Mouse (Mus musculus): Measurements from ENCODE around the gene Prep. TPM values are rescaled to one million over a fixed set of nuclear protein-coding genes. Genes with fewer than 3 reads are reported as not detected.

Prep gene
- polyA plus RNA-seq, 1 experiment from 2014 or later = 28.1 TPM

GRCm38 (mm10) chr10:45142359-45142758 lies 75.4 kb downstream of the Prep start:
- no peak for ATAC-seq (replicated peaks; ENCODE audit: insufficient number of reproducible peaks, low FRiP score, low TSS enrichment, low read depth)
- 81% methylated on average over 5 of the region's 5 CpGs for WGBS
- no peak overlapping the region for H3K4me3 ChIP-seq (ENCODE audit: low read depth, low read length)

DNA sequence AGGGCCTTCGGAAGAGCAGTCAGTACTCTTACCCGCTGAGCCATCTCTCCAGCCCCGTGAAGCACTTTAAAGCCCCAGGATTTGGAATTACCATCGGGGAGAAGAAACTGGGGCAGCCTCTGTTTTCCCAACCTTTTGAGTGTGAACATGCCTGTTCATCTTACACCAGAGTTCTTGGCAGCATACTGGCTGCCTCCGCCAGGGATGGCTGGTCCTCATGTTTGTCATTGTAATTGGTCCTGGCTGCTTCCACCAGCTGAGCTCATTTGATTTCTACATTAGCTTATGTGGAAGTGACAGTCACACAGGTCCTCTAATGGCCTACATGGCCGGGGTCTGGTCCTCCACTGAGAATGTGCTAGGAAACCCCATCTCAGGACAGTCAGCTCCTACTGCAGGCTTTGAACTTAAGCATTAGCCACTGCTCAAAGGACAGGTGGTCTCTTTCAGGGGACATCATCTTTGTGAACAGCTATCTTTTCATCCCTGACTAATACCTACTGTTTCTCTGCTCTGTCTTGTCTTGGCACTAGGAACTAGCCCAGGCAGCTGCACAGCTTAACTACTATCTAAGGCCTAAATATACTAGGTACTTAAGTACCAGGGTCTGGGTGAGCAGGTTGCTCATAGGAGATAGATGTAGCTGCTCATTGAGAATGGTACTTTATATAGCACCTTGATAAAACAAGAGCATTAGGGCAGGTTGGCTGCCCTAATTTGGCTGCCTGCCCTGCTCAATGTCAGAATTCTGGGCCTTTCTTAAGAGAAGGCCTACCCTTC lies 77.2 kb downstream of the Prep start:
- ATAC-seq (replicated peaks; ENCODE audit: insufficient number of reproducible peaks, low FRiP score, low TSS enrichment, low read depth) (no peak), DNase-seq (ENCODE audit: low spot score) (no peak)
- Histone ChIP-seq H3K4me3 (ENCODE audit: low read depth, low read length) (no peak overlapping the region), H3K4me2 (ENCODE audit: low read depth, low read length) (no peak overlapping the region), H3K36me3 (replicated peaks; ENCODE audit: control insufficient read depth, insufficient read depth, low read depth, low read length) (no peaks in the 10 kb centered on the region), H3K27me3 (ENCODE audit: control insufficient read depth, insufficient read depth, low read length) (no peaks in the 10 kb centered on the region), H3K27ac (replicated peaks; ENCODE audit: low read depth, low read length) (no peak overlapping the region), H3K4me1 (ENCODE audit: control insufficient read depth, insufficient read depth, low read length) (no peaks in the 10 kb centered on the region), H3K9me3 (replicated peaks; ENCODE audit: control insufficient read depth, low read length) (no peaks in the 10 kb centered on the region), H3K9ac (replicated peaks; ENCODE audit: low read length) (no peak overlapping the region)
- WGBS = 89% methylated on average over 6 of the region's 6 CpGs

More at GRCm38 (mm10) chr10:45142359-45142758, 75.4 kb downstream of the Prep start:
- no peak for DNase-seq (ENCODE audit: low spot score)
- Histone ChIP-seq H3K4me2 (ENCODE audit: low read depth, low read length) (no peak overlapping the region), H3K4me1 (ENCODE audit: control insufficient read depth, insufficient read depth, low read length) (no peaks in the 10 kb centered on the region), H3K9ac (replicated peaks; ENCODE audit: low read length) (no peak overlapping the region), H3K9me3 (replicated peaks; ENCODE audit: control insufficient read depth, low read length) (no peaks in the 10 kb centered on the region), H3K27ac (replicated peaks; ENCODE audit: low read depth, low read length) (no peak overlapping the region), H3K36me3 (replicated peaks; ENCODE audit: control insufficient read depth, insufficient read depth, low read depth, low read length) (no peaks in the 10 kb centered on the region), H3K27me3 (ENCODE audit: control insufficient read depth, insufficient read depth, low read length) (no peaks in the 10 kb centered on the region)

- Histone ChIP-seq H3K4me1 (ENCODE audit: control insufficient read depth, insufficient read depth, low read length) (no peaks in the 10 kb centered on the region), H3K4me3 (ENCODE audit: low read depth, low read length) (no peak overlapping the region), H3K4me2 (ENCODE audit: low read depth, low read length) (no peak overlapping the region), H3K27ac (replicated peaks; ENCODE audit: low read depth, low read length) (no peak overlapping the region), H3K9ac (replicated peaks; ENCODE audit: low read length) (no peak overlapping the region), H3K36me3 (replicated peaks; ENCODE audit: control insufficient read depth, insufficient read depth, low read depth, low read length) (0 out of 2 replicates have a peak, but pooled peaks cover 2% of the 10 kb centered on the region), H3K9me3 (replicated peaks; ENCODE audit: control insufficient read depth, low read length) (no peaks in the 10 kb centered on the region), H3K27me3 (ENCODE audit: control insufficient read depth, insufficient read depth, low read length) (no peaks in the 10 kb centered on the region)
- 33% methylated on average over 6 of the region's 6 CpGs for WGBS
- ATAC-seq (replicated peaks; ENCODE audit: insufficient number of reproducible peaks, low FRiP score, low TSS enrichment, low read depth) (no peak), DNase-seq (ENCODE audit: low spot score) (no peak)
Observed at GRCm38 (mm10) chr10:45146821-45147220, 79.8 kb downstream of the Prep start.

- no peak overlapping the region for H3K27ac ChIP-seq (replicated peaks; ENCODE audit: low read depth, low read length)
Observed at GRCm38 (mm10) chr10:45151137-45151536, 84.1 kb downstream of the Prep start.

GRCm38 (mm10) chr10:45151771-45152692 lies 85.0 kb downstream of the Prep start:
- Histone ChIP-seq H3K36me3 (replicated peaks; ENCODE audit: control insufficient read depth, insufficient read depth, low read depth, low read length) (peaks cover 9% of the 10 kb centered on the region), H3K27ac (replicated peaks; ENCODE audit: low read depth, low read length) (no peak overlapping the region), H3K27me3 (ENCODE audit: control insufficient read depth, insufficient read depth, low read length) (no peaks in the 10 kb centered on the region), H3K9ac (replicated peaks; ENCODE audit: low read length) (no peak overlapping the region), H3K4me2 (ENCODE audit: low read depth, low read length) (no peak overlapping the region), H3K4me3 (ENCODE audit: low read depth, low read length) (no peak overlapping the region), H3K4me1 (ENCODE audit: control insufficient read depth, insufficient read depth, low read length) (no peaks in the 10 kb centered on the region), H3K9me3 (replicated peaks; ENCODE audit: control insufficient read depth, low read length) (no peaks in the 10 kb centered on the region)
- DNase-seq (ENCODE audit: low spot score) = no peak
- no peak for ATAC-seq (replicated peaks; ENCODE audit: insufficient number of reproducible peaks, low FRiP score, low TSS enrichment, low read depth)
- 92% methylated on average over 12 of the region's 12 CpGs for WGBS

More at GRCm38 (mm10) chr10:45151137-45151536, 84.1 kb downstream of the Prep start:
- no peaks in the 10 kb centered on the region for H3K27me3 ChIP-seq (ENCODE audit: control insufficient read depth, insufficient read depth, low read length)
- ATAC-seq (replicated peaks; ENCODE audit: insufficient number of reproducible peaks, low FRiP score, low TSS enrichment, low read depth) = 0 out of 2 replicates have a peak, but pooled peaks have one; percentile 14
- peaks cover 9% of the 10 kb centered on the region; the same call in 1 of the 2 replicates for H3K36me3 ChIP-seq (replicated peaks; ENCODE audit: control insufficient read depth, insufficient read depth, low read depth, low read length)
- no peak overlapping the region for H3K4me2 ChIP-seq (ENCODE audit: low read depth, low read length)
- no peaks in the 10 kb centered on the region for H3K4me1 ChIP-seq (ENCODE audit: control insufficient read depth, insufficient read depth, low read length)
- no peaks in the 10 kb centered on the region for H3K9me3 ChIP-seq (replicated peaks; ENCODE audit: control insufficient read depth, low read length)
- H3K4me3 ChIP-seq (ENCODE audit: low read depth, low read length) = no peak overlapping the region
- no peak overlapping the region for H3K9ac ChIP-seq (replicated peaks; ENCODE audit: low read length)
- no peak for DNase-seq (ENCODE audit: low spot score)
- WGBS = 58% methylated on average over 5 of the region's 5 CpGs

DNA sequence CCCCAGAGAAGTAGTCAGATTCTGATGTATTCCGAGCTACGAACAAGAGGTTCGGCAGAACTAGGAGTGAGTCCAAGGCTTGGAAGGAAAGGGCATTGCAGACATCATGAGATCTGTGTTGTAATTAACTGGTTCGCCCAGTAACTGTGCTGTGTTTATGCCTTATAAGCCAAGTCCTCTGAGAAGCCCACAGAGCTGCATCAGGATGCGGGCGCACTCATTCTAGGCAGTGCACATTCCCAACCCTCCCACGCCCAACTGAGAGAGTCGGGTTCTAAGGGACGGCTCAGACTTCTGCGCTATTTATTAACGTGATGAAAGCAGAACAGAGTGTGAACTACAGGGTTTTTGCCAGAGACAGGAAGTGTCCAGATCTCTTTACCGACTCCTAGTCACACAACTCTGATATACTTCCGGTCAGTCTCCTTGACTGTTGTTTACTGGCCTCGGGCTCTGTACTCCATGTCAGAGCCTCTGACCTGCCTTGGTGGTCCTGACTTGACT lies 87.6 kb downstream of the Prep start:
- no peaks in the 10 kb centered on the region for H3K9me3 ChIP-seq (replicated peaks; ENCODE audit: control insufficient read depth, low read length)
- WGBS = 92% methylated on average over 14 of the region's 14 CpGs
- H3K4me1 ChIP-seq (ENCODE audit: control insufficient read depth, insufficient read depth, low read length) = no peaks in the 10 kb centered on the region
- H3K9ac ChIP-seq (replicated peaks; ENCODE audit: low read length) = no peak overlapping the region
- H3K4me3 ChIP-seq (ENCODE audit: low read depth, low read length) = no peak overlapping the region
- peaks cover 9% of the 10 kb centered on the region for H3K36me3 ChIP-seq (replicated peaks; ENCODE audit: control insufficient read depth, insufficient read depth, low read depth, low read length)
- no peak overlapping the region for H3K27ac ChIP-seq (replicated peaks; ENCODE audit: low read depth, low read length)
- DNase-seq (ENCODE audit: low spot score) (no peak), ATAC-seq (replicated peaks; ENCODE audit: insufficient number of reproducible peaks, low FRiP score, low TSS enrichment, low read depth) (no peak)
- H3K27me3 ChIP-seq (ENCODE audit: control insufficient read depth, insufficient read depth, low read length) = no peaks in the 10 kb centered on the region
- no peak overlapping the region for H3K4me2 ChIP-seq (ENCODE audit: low read depth, low read length)

GRCm38 (mm10) chr10:45165851-45166250 lies 98.8 kb downstream of the Prep start:
- Histone ChIP-seq H3K27ac (replicated peaks; ENCODE audit: low read depth, low read length) (no peak overlapping the region), H3K4me3 (ENCODE audit: low read depth, low read length) (no peak overlapping the region), H3K9ac (replicated peaks; ENCODE audit: low read length) (no peak overlapping the region), H3K4me1 (ENCODE audit: control insufficient read depth, insufficient read depth, low read length) (no peaks in the 10 kb centered on the region), H3K4me2 (ENCODE audit: low read depth, low read length) (no peak overlapping the region), H3K27me3 (ENCODE audit: control insufficient read depth, insufficient read depth, low read length) (no peaks in the 10 kb centered on the region), H3K36me3 (replicated peaks; ENCODE audit: control insufficient read depth, insufficient read depth, low read depth, low read length) (no peaks in the 10 kb centered on the region), H3K9me3 (replicated peaks; ENCODE audit: control insufficient read depth, low read length) (no peaks in the 10 kb centered on the region)
- 82% methylated on average over 8 of the region's 8 CpGs for WGBS
- DNase-seq (ENCODE audit: low spot score) = no peak
- no peak for ATAC-seq (replicated peaks; ENCODE audit: insufficient number of reproducible peaks, low FRiP score, low TSS enrichment, low read depth)

Data from embryonic facial prominence, embryonic 11.5 days (tissue).